Mouse (Mus musculus) liver, adult 2 months (tissue): ENCODE data around the gene Slc25a19.

Source experiments
- CTCF ChIP-seq: fragments of 200-500 bp; IDR thresholded peaks from 2 replicates; pipeline ENCODE4 v1.5.1; 2011; ENCODE audit warnings: low read depth, low read length, control low read depth
- POLR2A ChIP-seq: fragments of 200-500 bp; IDR thresholded peaks from 2 replicates; pipeline ENCODE4 v1.6.1; 2011; ENCODE audit warnings: low read length, control low read depth; ENCODE audit not compliant: insufficient read depth; ENCODE audit errors: extremely low read depth

GRCm38 (mm10) chr11:115677511-115677910 lies 49.4 kb upstream of the Slc25a19 start:
- TF ChIP-seq CTCF (no peak), POLR2A (no peak)
